Mouse (Mus musculus): ENCODE results near the gene 4931428F04Rik.
"Not testable (repeated sequence)": the region's sequence is repeated elsewhere in the genome, so short reads cannot be mapped to it uniquely, and the experiment has no call there.

4931428F04Rik gene

GRCm38 (mm10) chr8:105261326-105261980 is 28.2 kb downstream of the 4931428F04Rik start:
- no peak for DNase-seq (ENCODE audit: low spot score in 2 of 2)

GRCm38 (mm10) chr8:105260371-105261099 is 29.1 kb downstream of the 4931428F04Rik start:
- DNase-seq (ENCODE audit: low spot score in 2 of 2) = no peak

DNA sequence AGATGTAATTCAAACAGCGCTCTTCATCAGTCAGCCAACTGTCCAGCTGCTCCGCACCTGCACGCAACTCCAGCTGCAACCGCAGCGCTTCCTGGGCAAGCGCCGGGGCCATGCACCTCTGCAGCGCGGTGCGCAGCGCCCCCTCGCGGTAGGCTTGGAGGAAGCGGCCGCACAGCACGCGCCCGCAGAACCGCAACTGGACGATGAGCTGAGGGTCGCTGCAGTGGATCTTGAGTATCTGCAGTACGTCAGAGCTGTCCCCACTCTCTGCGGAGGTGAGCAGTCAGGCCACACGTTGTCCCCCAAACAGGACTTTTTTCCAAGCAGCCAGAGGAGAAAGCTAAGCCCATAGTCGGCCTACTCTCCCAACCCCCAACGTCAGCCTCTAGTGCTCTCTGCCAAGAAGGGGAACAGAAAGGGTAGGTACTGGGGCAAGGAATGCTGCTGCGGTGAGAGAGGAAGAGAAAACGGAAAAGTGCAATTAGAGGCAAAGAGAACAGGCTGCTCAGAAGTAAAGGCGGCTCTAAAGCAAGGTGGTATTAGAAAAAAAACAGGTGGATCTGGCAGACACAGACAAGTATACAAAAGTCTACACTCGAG is 29.8 kb downstream of the 4931428F04Rik start:
- DNase-seq (ENCODE audit: low spot score in 2 of 2) = peak; percentile 56 to 63

- DNase-seq (ENCODE audit: low spot score in 2 of 2) = no peak
Observed at GRCm38 (mm10) chr8:105258911-105259720, 30.5 kb downstream of the 4931428F04Rik start.

DNA sequence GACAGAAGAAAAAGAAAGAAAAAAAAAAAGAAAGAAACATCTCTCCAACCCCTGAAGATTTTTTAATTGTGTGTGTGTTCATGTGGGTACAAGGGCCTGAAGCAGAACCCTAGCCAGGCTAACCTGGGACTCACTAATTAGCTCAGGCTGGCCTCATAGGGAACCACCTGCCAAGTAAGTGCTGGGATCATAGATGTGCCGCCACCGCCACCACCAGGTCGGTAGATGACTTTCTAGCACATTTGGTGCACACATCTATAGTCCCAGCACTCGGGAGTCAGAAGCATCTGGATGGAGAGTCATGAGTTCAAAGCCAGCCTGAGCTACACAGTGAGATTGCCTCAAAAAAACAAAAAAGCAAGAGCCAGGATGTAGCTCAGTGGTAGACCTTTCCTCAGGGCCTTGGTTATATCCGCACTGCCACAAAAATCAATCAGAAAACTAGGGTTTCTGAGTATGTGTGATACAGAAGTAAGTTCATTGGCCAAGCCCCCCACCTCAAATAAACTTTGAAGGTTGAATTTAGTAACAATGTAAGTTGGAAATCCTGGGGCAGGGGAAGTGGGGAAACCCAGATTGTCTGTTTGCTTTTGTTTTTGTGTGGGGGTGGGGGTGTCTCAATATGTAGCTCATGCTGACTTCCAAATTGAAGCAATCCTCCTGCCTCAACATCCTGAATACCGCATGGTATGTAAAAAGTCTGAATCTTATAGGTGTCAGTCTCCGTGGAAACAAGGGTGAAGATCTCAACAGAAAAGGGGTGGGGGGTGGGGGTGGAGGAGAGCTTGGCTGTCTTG is 32.1 kb downstream of the 4931428F04Rik start:
- no peak for DNase-seq (ENCODE audit: low spot score in 2 of 2)

DNA sequence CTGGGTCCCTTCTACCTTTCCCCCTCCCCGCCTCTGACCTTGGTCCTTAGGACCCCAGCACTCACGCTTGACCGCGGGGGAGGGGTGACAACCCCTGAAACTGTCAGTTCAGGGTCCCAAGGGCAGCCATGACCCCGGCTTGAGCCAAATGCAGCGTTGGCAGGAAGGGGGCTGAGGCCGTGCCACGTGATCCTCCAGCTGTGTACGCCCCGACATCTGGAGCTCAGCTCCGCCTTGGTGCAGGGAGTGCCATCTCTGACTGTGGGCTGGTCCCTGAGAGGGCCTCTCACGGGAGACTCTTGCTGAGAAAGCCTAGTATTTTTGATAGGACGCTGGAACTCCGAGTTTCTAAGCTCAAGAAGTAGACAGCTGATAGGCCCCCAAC is 34.7 kb downstream of the 4931428F04Rik start, which contains the start of gene B3gnt9:
B3gnt9 (minus strand) TSS at position 188 of the 385 bp plus-strand sequence.
- DNase-seq (ENCODE audit: low spot score in 2 of 2) = no peak

DNA sequence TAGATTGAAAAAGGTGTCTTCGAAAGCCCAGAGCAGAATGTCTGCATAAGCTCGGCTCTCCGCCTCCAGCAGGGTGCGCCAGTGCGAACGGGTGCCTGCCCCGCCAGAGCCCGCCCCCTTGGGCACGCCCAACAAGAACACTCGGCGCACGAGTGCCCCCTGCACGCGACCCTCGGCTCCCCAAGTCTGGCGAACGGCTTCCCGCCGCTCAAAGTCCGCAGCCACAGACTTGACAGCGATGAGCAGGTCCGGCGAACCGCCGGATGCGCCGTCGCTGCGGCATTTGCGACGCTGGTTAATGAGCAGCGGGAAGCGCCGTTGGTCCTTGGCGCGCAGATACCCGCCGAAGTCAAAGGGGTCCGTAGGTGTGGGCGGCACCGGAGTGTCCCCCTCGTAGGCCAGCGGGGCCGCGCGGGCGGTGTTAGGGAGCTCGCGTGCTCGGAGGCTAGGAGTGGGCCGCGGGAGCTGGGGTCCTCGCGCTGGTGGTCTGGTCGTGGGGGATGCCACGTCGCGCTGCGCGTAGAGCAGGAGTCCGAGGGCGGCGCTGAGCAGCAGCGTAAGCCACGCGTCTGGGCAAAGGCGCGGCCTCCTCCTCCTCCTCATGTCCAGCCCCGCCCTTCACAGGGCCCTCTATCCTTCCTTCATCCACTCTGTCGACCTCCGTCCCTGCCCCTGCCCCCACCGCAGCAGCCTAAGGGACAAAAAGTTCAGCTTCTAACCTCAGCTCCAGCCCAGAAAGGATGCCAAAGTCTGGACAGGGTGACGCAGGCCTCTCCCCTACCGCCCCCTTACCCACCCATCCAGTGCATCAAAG is 35.3 kb downstream of the 4931428F04Rik start:
- peak; percentile 80 to 82 for DNase-seq (ENCODE audit: low spot score in 2 of 2)

GRCm38 (mm10) chr8:105253766-105254151 is 35.9 kb downstream of the 4931428F04Rik start:
- DNase-seq (ENCODE audit: low spot score in 2 of 2) = no peak

- DNase-seq (ENCODE audit: low spot score in 2 of 2) = no peak
Observed at GRCm38 (mm10) chr8:105252680-105253537, 36.8 kb downstream of the 4931428F04Rik start.

DNA sequence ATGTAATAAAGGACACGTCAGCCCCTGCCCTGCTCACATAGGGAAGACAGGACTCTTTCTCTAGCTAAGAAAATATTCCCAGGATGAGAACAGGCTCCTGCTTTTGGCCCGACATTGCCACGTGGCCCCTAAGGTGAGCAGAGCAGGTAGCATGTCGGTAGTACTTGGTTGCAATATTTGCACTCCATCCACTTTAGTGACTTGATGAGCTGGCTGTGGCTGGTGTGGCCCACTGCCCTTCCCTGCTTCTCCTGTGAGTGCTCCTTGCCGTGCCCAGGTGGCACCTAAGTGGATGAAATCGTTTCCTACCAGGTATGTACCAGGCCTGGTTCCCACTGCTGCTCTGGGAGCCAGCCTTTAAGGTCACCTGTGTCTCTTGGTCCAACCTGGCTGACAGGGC is 37.7 kb downstream of the 4931428F04Rik start:
- DNase-seq (ENCODE audit: low spot score in 2 of 2) = no peak

DNA sequence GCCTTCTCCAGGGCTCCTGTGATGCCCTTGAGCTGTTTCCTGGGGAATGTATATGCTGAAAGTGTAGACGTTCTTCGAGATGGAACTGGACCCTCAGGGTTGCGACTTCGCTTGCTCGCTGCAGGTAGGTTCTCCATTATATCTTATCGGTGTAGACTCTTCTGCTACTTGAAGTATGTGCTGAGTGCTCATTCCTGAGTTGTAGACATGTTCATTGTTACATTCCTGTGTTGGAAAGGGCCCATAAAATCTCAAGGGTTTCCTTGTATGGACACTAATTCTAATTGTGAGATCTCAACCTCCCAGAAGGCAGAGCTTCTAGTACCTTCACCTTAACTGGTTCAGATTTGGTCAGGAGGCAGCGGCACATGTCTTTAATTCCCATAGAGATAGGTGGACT is 48.6 kb downstream of the 4931428F04Rik start:
- DNase-seq (ENCODE audit: low spot score in 2 of 2) = no peak

DNA sequence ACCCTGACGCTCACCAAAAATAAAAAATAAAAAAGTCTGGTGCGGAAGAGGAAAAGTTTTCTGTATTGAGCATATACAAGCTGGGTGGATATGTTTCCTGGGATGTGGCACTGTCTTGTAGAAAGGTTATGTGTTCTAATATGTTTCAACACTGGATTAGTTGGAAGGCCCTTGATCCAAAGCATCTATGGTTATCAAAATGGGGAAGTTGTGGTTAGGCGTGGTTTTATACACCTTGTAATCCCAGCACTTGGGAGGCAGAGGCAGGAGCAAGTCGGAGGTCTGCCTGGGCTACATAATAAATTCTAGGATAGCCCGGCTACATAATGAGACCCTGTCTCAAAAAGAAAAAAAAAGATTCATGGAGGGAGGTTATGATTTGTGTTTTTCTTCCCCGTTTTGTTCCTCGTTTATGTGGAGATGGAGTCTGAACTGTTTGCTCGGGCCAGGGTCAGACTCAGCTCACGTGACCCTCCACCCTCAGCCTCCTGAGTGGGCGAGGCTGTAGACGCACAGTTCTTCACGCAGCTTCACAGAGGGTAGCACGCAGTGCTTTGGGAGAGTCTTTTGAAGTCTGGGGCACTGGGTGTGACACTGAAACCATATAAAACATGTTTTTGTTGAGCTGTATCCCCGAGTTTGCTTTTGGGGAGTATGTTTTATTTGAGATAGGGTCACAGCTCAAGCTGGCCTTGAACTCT is 52.1 kb downstream of the 4931428F04Rik start:
- DNase-seq (ENCODE audit: low spot score in 2 of 2) = no peak

GRCm38 (mm10) chr8:105235206-105235605 is 54.5 kb downstream of the 4931428F04Rik start:
- no peak for DNase-seq (ENCODE audit: low spot score in 2 of 2)

GRCm38 (mm10) chr8:105233126-105233935 is 56.3 kb downstream of the 4931428F04Rik start:
- DNase-seq (ENCODE audit: low spot score in 2 of 2) = no peak

DNA sequence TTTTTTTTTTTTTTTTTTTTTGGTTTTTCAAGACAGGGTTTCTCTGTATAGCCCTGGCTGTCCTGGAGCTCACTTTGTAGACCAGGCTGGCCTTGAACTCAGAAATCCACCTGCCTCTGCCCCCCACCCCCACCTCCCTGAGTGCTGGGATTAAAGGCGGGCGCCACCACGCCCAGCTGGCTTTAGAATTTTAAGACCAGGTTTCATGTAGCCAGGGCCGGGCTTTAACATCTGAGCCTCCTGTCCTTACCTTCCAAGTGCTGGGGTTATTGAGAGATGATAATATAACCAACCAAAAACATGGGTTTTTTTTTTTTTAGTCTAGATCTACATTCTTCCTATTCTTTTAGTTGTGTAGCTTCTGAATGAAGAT is 57.4 kb downstream of the 4931428F04Rik start:
- DNase-seq (ENCODE audit: low spot score in 2 of 2) = not testable (repeated sequence)

GRCm38 (mm10) chr8:105231503-105232320 is 58.0 kb downstream of the 4931428F04Rik start:
- no peak for DNase-seq (ENCODE audit: low spot score in 2 of 2)

Data from frontal cortex, postnatal 25 days (tissue).